Mouse (Mus musculus) bone marrow macrophage, adult 2 months (primary cell): ENCODE results near the gene Cadm1.

Experiments
- CTCF ChIP-seq: IDR thresholded peaks from 2 replicates; pipeline ENCODE4 v1.5.1; 2012; ENCODE audit warnings: low read depth, mild to moderate bottlenecking, low read length, moderate library complexity
- POLR2A ChIP-seq: IDR thresholded peaks from 2 replicates; pipeline ENCODE4 v1.6.1; 2012; ENCODE audit warnings: mild to moderate bottlenecking, low read depth, low read length, borderline replicate concordance

DNA sequence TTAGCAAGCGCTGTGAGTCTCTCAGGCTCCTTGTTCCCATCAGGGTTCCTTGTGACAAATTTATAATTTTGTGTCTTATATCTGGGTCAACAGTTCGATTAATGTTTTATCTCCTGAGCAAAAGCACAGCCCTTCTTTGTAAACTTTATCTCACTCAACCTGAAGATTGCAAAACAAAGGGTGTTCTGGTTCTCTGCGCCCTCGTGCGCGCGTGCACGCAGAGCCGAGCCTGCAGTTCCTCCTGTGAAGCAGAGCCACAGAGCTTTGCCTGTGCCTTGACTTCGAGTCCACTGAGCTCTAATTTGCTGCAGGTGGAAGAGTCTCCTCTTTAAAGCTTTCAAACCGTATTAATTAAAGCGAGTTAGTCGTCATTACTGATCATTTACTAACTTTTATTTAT, 162.9 kb downstream of the Cadm1 start:
- no peak for TF ChIP-seq POLR2A
- TF ChIP-seq CTCF = no peak
